Mouse (Mus musculus): Measurements from ENCODE around the gene Gm20532.

Gm20532 gene

GRCm38 (mm10) chr2:26617928-26618327 lies 31.5 kb downstream of the Gm20532 start:
- no peak for DNase-seq (ENCODE audit: low spot score in 2 of 2)

- no peak for DNase-seq (ENCODE audit: low spot score in 2 of 2)
Measured at GRCm38 (mm10) chr2:26621246-26621645, 34.8 kb downstream of the Gm20532 start.

- no peak for DNase-seq (ENCODE audit: low spot score in 2 of 2)
Measured at GRCm38 (mm10) chr2:26622984-26623383, 36.5 kb downstream of the Gm20532 start.

GRCm38 (mm10) chr2:26625419-26625818 lies 39.0 kb downstream of the Gm20532 start:
- DNase-seq (ENCODE audit: low spot score in 2 of 2), result no peak

GRCm38 (mm10) chr2:26626081-26626480 lies 39.6 kb downstream of the Gm20532 start:
- DNase-seq (ENCODE audit: low spot score in 2 of 2), result no peak

- peak; percentile 39 to 53 for DNase-seq (ENCODE audit: low spot score in 2 of 2)
Measured at GRCm38 (mm10) chr2:26627921-26628739, 41.7 kb downstream of the Gm20532 start, which contains the start of gene Fam69b. Gene Fam69b, plus strand, starts transcription at chr2:26628457.

GRCm38 (mm10) chr2:26628792-26629437 lies 42.5 kb downstream of the Gm20532 start:
- DNase-seq (ENCODE audit: low spot score in 2 of 2), result no peak

- DNase-seq (ENCODE audit: low spot score in 2 of 2), result no peak
Measured at GRCm38 (mm10) chr2:26632541-26633395, 46.3 kb downstream of the Gm20532 start.

GRCm38 (mm10) chr2:26633953-26634530 lies 47.6 kb downstream of the Gm20532 start:
- no peak for DNase-seq (ENCODE audit: low spot score in 2 of 2)

- DNase-seq (ENCODE audit: low spot score in 2 of 2), result no peak
Measured at GRCm38 (mm10) chr2:26634629-26635488, 48.4 kb downstream of the Gm20532 start.

GRCm38 (mm10) chr2:26635489-26636324 lies 49.3 kb downstream of the Gm20532 start:
- no peak for DNase-seq (ENCODE audit: low spot score in 2 of 2)

GRCm38 (mm10) chr2:26636325-26636635 lies 49.8 kb downstream of the Gm20532 start:
- DNase-seq (ENCODE audit: low spot score in 2 of 2), result no peak

- DNase-seq (ENCODE audit: low spot score in 2 of 2), result no peak
Measured at GRCm38 (mm10) chr2:26637316-26637932, 51.0 kb downstream of the Gm20532 start.

- no peak for DNase-seq (ENCODE audit: low spot score in 2 of 2)
Measured at GRCm38 (mm10) chr2:26638039-26638438, 51.6 kb downstream of the Gm20532 start.

- DNase-seq (ENCODE audit: low spot score in 2 of 2), result no peak
Measured at GRCm38 (mm10) chr2:26638572-26638971, 52.1 kb downstream of the Gm20532 start.

- peak in 1 of 2 experiments; percentile 20 for DNase-seq (ENCODE audit: low spot score in 2 of 2)
Measured at GRCm38 (mm10) chr2:26639083-26639482, 52.6 kb downstream of the Gm20532 start.

- peak; percentile 96 to 97 for DNase-seq (ENCODE audit: low spot score in 2 of 2)
Measured at GRCm38 (mm10) chr2:26639838-26640830, 53.7 kb downstream of the Gm20532 start.

GRCm38 (mm10) chr2:26641006-26641647 lies 54.7 kb downstream of the Gm20532 start:
- DNase-seq (ENCODE audit: low spot score in 2 of 2), result no peak

Data from urinary bladder, postnatal 36 days (tissue).